Mouse (Mus musculus): ENCODE results near the gene Dpp8. TPM values are rescaled to one million over a fixed set of nuclear protein-coding genes. Genes with fewer than 3 reads are reported as not detected.
A peak's percentile ranks its signal among the peaks of the same experiment; 100 is the strongest.
"Not testable (repeated sequence)": the region's sequence is repeated elsewhere in the genome, so short reads cannot be mapped to it uniquely, and the experiment has no call there.

Gene Dpp8
- polyA plus RNA-seq, 1 experiment from 2014 or later: 35.0 TPM

GRCm38 (mm10) chr9:65064251-65064650 lies 32.0 kb downstream of the Dpp8 start:
- Histone ChIP-seq H3K4me3 (replicated peaks) (no peak overlapping the region), H3K9ac (no peak overlapping the region), H3K27me3 (no peaks in the 10 kb centered on the region), H3K4me1 (no peaks in the 10 kb centered on the region), H3K27ac (replicated peaks) (no peak overlapping the region), H3K9me3 (replicated peaks) (no peaks in the 10 kb centered on the region), H3K4me2 (replicated peaks) (no peak overlapping the region), H3K36me3 (peaks cover 75% of the 10 kb centered on the region)
- 96% methylated on average over 7 of the region's 7 CpGs for WGBS
- no peak for ATAC-seq (ENCODE audit: insufficient number of reproducible peaks, low FRiP score, low TSS enrichment, low read depth)

- Histone ChIP-seq H3K9ac (no peak overlapping the region), H3K36me3 (peaks cover 71% of the 10 kb centered on the region), H3K4me2 (replicated peaks) (no peak overlapping the region), H3K4me1 (no peaks in the 10 kb centered on the region), H3K9me3 (replicated peaks) (no peaks in the 10 kb centered on the region), H3K27ac (replicated peaks) (no peak overlapping the region), H3K27me3 (no peaks in the 10 kb centered on the region), H3K4me3 (replicated peaks) (no peak overlapping the region)
- ATAC-seq (ENCODE audit: insufficient number of reproducible peaks, low FRiP score, low TSS enrichment, low read depth): no peak
- 90% methylated on average over 3 of the region's 3 CpGs for WGBS
Observed at GRCm38 (mm10) chr9:65070587-65070986, 38.4 kb downstream of the Dpp8 start.

- no peaks in the 10 kb centered on the region for H3K27me3 ChIP-seq
- H3K9me3 ChIP-seq (replicated peaks): no peaks in the 10 kb centered on the region
- H3K4me1 ChIP-seq: no peaks in the 10 kb centered on the region
- H3K36me3 ChIP-seq: peaks cover 62% of the 10 kb centered on the region
- H3K9ac ChIP-seq: no peak overlapping the region
- no peak overlapping the region for H3K4me3 ChIP-seq (replicated peaks)
- H3K4me2 ChIP-seq (replicated peaks): no peak overlapping the region
- H3K27ac ChIP-seq (replicated peaks): no peak overlapping the region
- ATAC-seq (ENCODE audit: insufficient number of reproducible peaks, low FRiP score, low TSS enrichment, low read depth): 0 out of 2 replicates have a peak, but pooled peaks have one; percentile 57
- 53% methylated on average over 9 of the region's 9 CpGs for WGBS
Observed at GRCm38 (mm10) chr9:65073555-65073954, 41.3 kb downstream of the Dpp8 start.

GRCm38 (mm10) chr9:65074251-65074650 lies 42.0 kb downstream of the Dpp8 start:
- peaks cover 64% of the 10 kb centered on the region for H3K36me3 ChIP-seq
- no peak overlapping the region for H3K27ac ChIP-seq (replicated peaks)
- no peaks in the 10 kb centered on the region for H3K9me3 ChIP-seq (replicated peaks)
- H3K4me2 ChIP-seq (replicated peaks): no peak overlapping the region
- ATAC-seq (ENCODE audit: insufficient number of reproducible peaks, low FRiP score, low TSS enrichment, low read depth): no peak
- 85% methylated on average over 15 of the region's 15 CpGs for WGBS
- no peak overlapping the region for H3K9ac ChIP-seq
- H3K27me3 ChIP-seq: no peaks in the 10 kb centered on the region
- H3K4me1 ChIP-seq: no peaks in the 10 kb centered on the region
- no peak overlapping the region for H3K4me3 ChIP-seq (replicated peaks)

GRCm38 (mm10) chr9:65074855-65075493 lies 42.8 kb downstream of the Dpp8 start:
- Histone ChIP-seq H3K9me3 (replicated peaks) (no peaks in the 10 kb centered on the region), H3K4me1 (no peaks in the 10 kb centered on the region), H3K4me2 (replicated peaks) (no peak overlapping the region), H3K9ac (no peak overlapping the region), H3K4me3 (replicated peaks) (no peak overlapping the region), H3K27ac (replicated peaks) (no peak overlapping the region), H3K27me3 (no peaks in the 10 kb centered on the region), H3K36me3 (peaks cover 63% of the 10 kb centered on the region)
- WGBS: 83% methylated on average over 6 of the region's 6 CpGs
- no peak for ATAC-seq (ENCODE audit: insufficient number of reproducible peaks, low FRiP score, low TSS enrichment, low read depth)

GRCm38 (mm10) chr9:65077536-65077935 lies 45.3 kb downstream of the Dpp8 start:
- 80% methylated on average over 5 of the region's 5 CpGs for WGBS
- Histone ChIP-seq H3K27ac (replicated peaks) (no peak overlapping the region), H3K36me3 (peaks cover 70% of the 10 kb centered on the region), H3K27me3 (no peaks in the 10 kb centered on the region), H3K9me3 (replicated peaks) (no peaks in the 10 kb centered on the region), H3K9ac (no peak overlapping the region), H3K4me1 (no peaks in the 10 kb centered on the region), H3K4me3 (replicated peaks) (no peak overlapping the region), H3K4me2 (replicated peaks) (no peak overlapping the region)
- ATAC-seq (ENCODE audit: insufficient number of reproducible peaks, low FRiP score, low TSS enrichment, low read depth): no peak

- H3K9me3 ChIP-seq (replicated peaks); H3K4me3 ChIP-seq (replicated peaks); H3K27ac ChIP-seq (replicated peaks); H3K4me2 ChIP-seq (replicated peaks); H3K27me3 ChIP-seq; H3K4me1 ChIP-seq; ATAC-seq (ENCODE audit: insufficient number of reproducible peaks, low FRiP score, low TSS enrichment, low read depth); H3K9ac ChIP-seq: not testable (repeated sequence)
- 91% methylated on average over 2 of the region's 2 CpGs for WGBS
- peaks cover 60% of the 10 kb centered on the region for H3K36me3 ChIP-seq
Observed at GRCm38 (mm10) chr9:65080141-65080540, 47.9 kb downstream of the Dpp8 start.

GRCm38 (mm10) chr9:65083075-65083765 lies 51.0 kb downstream of the Dpp8 start:
- Histone ChIP-seq H3K4me3 (replicated peaks) (no peak overlapping the region), H3K27ac (replicated peaks) (no peak overlapping the region), H3K4me1 (0 out of 2 replicates have a peak, but pooled peaks cover 4% of the 10 kb centered on the region), H3K9me3 (replicated peaks) (no peaks in the 10 kb centered on the region), H3K9ac (no peak overlapping the region), H3K4me2 (replicated peaks) (no peak overlapping the region), H3K36me3 (peaks cover 45% of the 10 kb centered on the region), H3K27me3 (no peaks in the 10 kb centered on the region)
- 80% methylated on average over 18 of the region's 18 CpGs for WGBS
- no peak for ATAC-seq (ENCODE audit: insufficient number of reproducible peaks, low FRiP score, low TSS enrichment, low read depth)

- H3K4me3 ChIP-seq (replicated peaks): no peak overlapping the region
- peaks cover 34% of the 10 kb centered on the region for H3K36me3 ChIP-seq
- H3K9me3 ChIP-seq (replicated peaks): no peaks in the 10 kb centered on the region
- WGBS: 60% methylated on average over 7 of the region's 7 CpGs
- H3K4me2 ChIP-seq (replicated peaks): no peak overlapping the region
- H3K27ac ChIP-seq (replicated peaks): no peak overlapping the region
- H3K9ac ChIP-seq: no peak overlapping the region
- 0 out of 2 replicates have a peak, but pooled peaks cover 4% of the 10 kb centered on the region for H3K4me1 ChIP-seq
- no peak for ATAC-seq (ENCODE audit: insufficient number of reproducible peaks, low FRiP score, low TSS enrichment, low read depth)
- H3K27me3 ChIP-seq: no peaks in the 10 kb centered on the region
Observed at GRCm38 (mm10) chr9:65084198-65084807, 52.1 kb downstream of the Dpp8 start.

GRCm38 (mm10) chr9:65085270-65085669 lies 53.1 kb downstream of the Dpp8 start:
- Histone ChIP-seq H3K36me3 (peaks cover 31% of the 10 kb centered on the region), H3K4me2 (replicated peaks) (no peak overlapping the region), H3K27me3 (no peaks in the 10 kb centered on the region), H3K9me3 (replicated peaks) (no peaks in the 10 kb centered on the region), H3K4me3 (replicated peaks) (no peak overlapping the region), H3K9ac (no peak overlapping the region), H3K4me1 (0 out of 2 replicates have a peak, but pooled peaks cover 4% of the 10 kb centered on the region), H3K27ac (replicated peaks) (no peak overlapping the region)
- 86% methylated on average over 1 of the region's 1 CpGs for WGBS
- ATAC-seq (ENCODE audit: insufficient number of reproducible peaks, low FRiP score, low TSS enrichment, low read depth): no peak

GRCm38 (mm10) chr9:65086801-65087200 lies 54.6 kb downstream of the Dpp8 start:
- Histone ChIP-seq H3K9me3 (replicated peaks) (no peaks in the 10 kb centered on the region), H3K4me1 (0 out of 2 replicates have a peak, but pooled peaks cover 4% of the 10 kb centered on the region), H3K4me2 (replicated peaks) (no peak overlapping the region), H3K27ac (replicated peaks) (no peak overlapping the region), H3K4me3 (replicated peaks) (no peak overlapping the region), H3K36me3 (peaks cover 17% of the 10 kb centered on the region), H3K9ac (no peak overlapping the region), H3K27me3 (no peaks in the 10 kb centered on the region)
- WGBS: 50% methylated on average over 1 of the region's 1 CpGs
- no peak for ATAC-seq (ENCODE audit: insufficient number of reproducible peaks, low FRiP score, low TSS enrichment, low read depth)

Data from embryonic facial prominence, embryonic 15.5 days (tissue).